Mouse (Mus musculus) left cerebral cortex, adult 8-10 months (tissue): Measurements from ENCODE around the gene Olfr247. TPM values are rescaled to one million over a fixed set of nuclear protein-coding genes. Genes with fewer than 3 reads are reported as not detected.
"Not testable (repeated sequence)": the region's sequence is repeated elsewhere in the genome, so short reads cannot be mapped to it uniquely, and the experiment has no call there.

ENCODE experiments used
- DNase-seq, 2 experiments: peaks; one replicate each; pipeline ENCODE4 v3.0.0; 2022; ENCODE audit warnings: low spot score in 2 of 2
- total RNA-seq, 4 experiments: library from RNA; stranded (reverse); gene quantifications; 2 replicates each; pipeline ENCODE4 v1.2.4; 2022

Gene Olfr247
- total RNA-seq, result not detected

GRCm38 (mm10) chr10:129976040-129976439, at the start of gene Olfr247:
Gene Olfr247, minus strand, starts transcription at chr10:129976140.
- not testable (repeated sequence) for DNase-seq

DNA sequence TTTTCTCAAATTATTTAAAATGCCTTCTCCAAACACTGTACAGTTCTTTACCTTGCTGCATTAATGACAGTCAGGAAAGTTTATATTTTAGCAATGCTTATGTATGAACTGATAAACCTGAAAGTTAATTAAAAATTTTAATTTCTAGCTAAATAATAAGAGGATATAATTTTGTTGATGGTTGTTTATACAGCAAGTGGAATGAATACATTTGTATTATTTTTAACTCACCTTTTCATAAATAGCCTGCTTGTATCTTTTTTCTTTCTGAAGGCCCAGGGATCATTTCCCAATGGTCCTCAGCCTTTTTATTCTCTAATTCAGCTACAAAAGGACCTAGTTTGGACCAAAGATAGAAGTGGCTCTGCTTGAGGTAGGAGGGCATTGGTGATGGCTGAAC, 36.4 kb upstream of the Olfr247 start, which contains the start of gene Olfr820:
Olfr820 (plus strand) TSS at position 301 of the 400 bp plus-strand sequence.
- no peak for DNase-seq

DNA sequence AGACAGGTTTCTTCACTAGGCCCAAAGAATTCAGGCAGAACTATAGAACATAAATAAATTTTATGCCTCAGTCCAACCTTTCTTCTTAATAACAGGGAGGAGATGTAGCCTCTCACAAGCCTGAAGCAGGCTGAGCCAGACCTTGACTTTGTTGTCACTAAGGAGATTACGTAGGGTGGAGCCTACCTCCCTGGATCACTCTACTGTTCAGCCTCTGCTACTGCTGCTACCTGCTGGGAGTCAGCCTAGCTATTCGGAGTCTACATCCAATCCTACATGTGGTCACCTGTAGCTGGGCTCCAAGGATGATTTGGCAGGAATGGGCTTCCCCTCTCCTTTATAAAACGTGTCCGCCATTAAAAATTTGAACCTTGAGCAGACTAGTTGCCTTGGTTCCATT, 29.4 kb upstream of the Olfr247 start:
- DNase-seq, result not testable (repeated sequence)

GRCm38 (mm10) chr10:130004104-130004503, 28.2 kb upstream of the Olfr247 start:
- not testable (repeated sequence) for DNase-seq

GRCm38 (mm10) chr10:129984962-129985361, 9.0 kb upstream of the Olfr247 start, which contains the start of gene Gm10310:
Gene Gm10310, minus strand, starts transcription at chr10:129985062.
- DNase-seq, result not testable (repeated sequence)

DNA sequence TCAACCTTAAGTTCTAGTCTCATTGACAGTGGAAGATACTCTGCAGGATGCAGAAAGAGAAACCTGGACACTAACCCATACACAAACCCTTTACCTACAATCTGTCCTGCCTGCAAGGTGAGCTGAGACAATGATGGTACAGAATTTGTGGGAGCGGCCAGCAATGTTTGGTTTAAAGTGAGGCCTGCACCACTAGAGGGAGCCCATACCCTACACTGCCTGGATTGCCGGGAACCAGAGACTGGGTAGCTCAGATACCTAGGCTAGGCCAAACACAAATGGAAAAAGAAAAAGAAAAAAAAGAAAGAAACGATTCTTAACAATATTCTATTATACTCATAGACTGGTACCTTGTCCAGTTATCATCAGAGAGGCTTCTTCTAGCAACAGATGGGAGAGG, 5.9 kb upstream of the Olfr247 start:
- DNase-seq, result not testable (repeated sequence)

DNA sequence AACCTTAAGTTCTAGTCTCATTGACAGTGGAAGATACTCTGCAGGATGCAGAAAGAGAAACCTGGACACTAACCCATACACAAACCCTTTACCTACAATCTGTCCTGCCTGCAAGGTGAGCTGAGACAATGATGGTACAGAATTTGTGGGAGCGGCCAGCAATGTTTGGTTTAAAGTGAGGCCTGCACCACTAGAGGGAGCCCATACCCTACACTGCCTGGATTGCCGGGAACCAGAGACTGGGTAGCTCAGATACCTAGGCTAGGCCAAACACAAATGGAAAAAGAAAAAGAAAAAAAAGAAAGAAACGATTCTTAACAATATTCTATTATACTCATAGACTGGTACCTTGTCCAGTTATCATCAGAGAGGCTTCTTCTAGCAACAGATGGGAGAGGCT, 2.9 kb downstream of the Olfr247 start:
- DNase-seq, result not testable (repeated sequence)

DNA sequence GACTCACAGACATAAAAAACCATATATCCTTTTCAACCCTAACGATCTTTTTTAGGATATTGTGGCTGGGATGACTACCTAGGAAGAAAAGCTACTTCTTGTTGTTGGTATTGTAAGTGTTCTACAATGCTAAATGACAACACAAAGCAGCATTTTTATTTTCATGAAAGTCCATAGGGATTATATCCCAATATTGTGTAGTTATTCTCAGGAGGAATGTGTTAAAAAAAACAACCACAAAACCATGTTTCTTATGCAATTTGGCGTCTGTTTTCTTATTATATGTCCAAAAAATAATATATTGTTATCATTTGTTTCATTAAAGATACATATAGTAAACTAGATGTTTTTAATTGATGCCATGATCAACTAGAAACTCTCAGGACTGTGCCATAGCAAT, 8.8 kb downstream of the Olfr247 start, which contains the start of gene Olfr819:
Olfr819 (minus strand) TSS at position 101 of the 400 bp plus-strand sequence.
- DNase-seq, result not testable (repeated sequence)

- not testable (repeated sequence) for DNase-seq
Measured at GRCm38 (mm10) chr10:129966232-129966631, 9.7 kb downstream of the Olfr247 start.

DNA sequence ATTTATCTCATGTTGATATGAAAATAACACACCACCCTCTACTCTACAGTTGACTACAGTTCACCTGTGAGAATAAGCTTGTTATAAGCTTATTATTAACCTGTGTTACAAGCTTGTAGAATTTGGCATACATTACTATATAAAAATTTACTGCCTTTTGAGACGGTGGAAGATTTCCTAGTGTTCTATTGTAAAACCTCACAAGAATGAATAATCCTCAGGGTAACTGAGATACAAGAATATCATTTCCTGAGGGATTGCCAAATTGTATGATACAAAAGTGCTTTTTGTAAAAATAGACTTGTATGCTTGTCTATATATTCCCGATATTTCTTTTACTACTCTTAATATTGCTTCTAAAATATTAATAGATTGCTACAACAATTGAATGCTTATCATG, 26.9 kb downstream of the Olfr247 start, which contains the start of gene Olfr818:
Olfr818 (minus strand) TSS at position 101 of the 400 bp plus-strand sequence.
- DNase-seq, result no peak

Other genes with a start within 250 kb of the Olfr247 start
- not detected for gene Olfr805, start 246.8 kb downstream of the Olfr247 start, total RNA-seq
- gene Olfr806, start 234.2 kb downstream of the Olfr247 start, total RNA-seq, result not detected
- not detected for gene Olfr807, start 218.3 kb downstream of the Olfr247 start, total RNA-seq
- gene Olfr808, start 210.7 kb downstream of the Olfr247 start, total RNA-seq, result not detected
- not detected for gene Olfr809, start 201.5 kb downstream of the Olfr247 start, total RNA-seq
- not detected for gene Olfr810, start 181.2 kb downstream of the Olfr247 start, total RNA-seq
- not detected for gene Olfr811, start 171.7 kb downstream of the Olfr247 start, total RNA-seq
- gene Olfr812, start 130.0 kb downstream of the Olfr247 start, total RNA-seq, result not detected
- gene Olfr813, start 120.8 kb downstream of the Olfr247 start, total RNA-seq, result not detected
- not detected for gene Olfr814, start 96.3 kb downstream of the Olfr247 start, total RNA-seq
- gene Olfr815, start 70.3 kb downstream of the Olfr247 start, total RNA-seq, result not detected
- not detected for gene Olfr816, start 60.5 kb downstream of the Olfr247 start, total RNA-seq
- not detected for gene Olfr818, start 27.0 kb downstream of the Olfr247 start, total RNA-seq
- gene Olfr819, start 8.9 kb downstream of the Olfr247 start, total RNA-seq, result not detected
- not detected for gene Gm10310, start 8.9 kb upstream of the Olfr247 start, total RNA-seq
- gene Olfr820, start 36.5 kb upstream of the Olfr247 start, total RNA-seq, result not detected
- not detected for gene Olfr821, start 54.2 kb upstream of the Olfr247 start, total RNA-seq
- gene Olfr822, start 95.1 kb upstream of the Olfr247 start, total RNA-seq, result not detected
- not detected for gene Olfr823, start 139.2 kb upstream of the Olfr247 start, total RNA-seq
- gene Olfr824, start 153.9 kb upstream of the Olfr247 start, total RNA-seq, result not detected
- gene Olfr825, start 190.6 kb upstream of the Olfr247 start, total RNA-seq, result not detected
- not detected for gene Olfr826, start 208.0 kb upstream of the Olfr247 start, total RNA-seq
- gene Olfr827, start 238.3 kb upstream of the Olfr247 start, total RNA-seq, result not detected